Mouse (Mus musculus): Measurements from ENCODE around the gene Spata2. TPM values are rescaled to one million over a fixed set of nuclear protein-coding genes. Genes with fewer than 3 reads are reported as not detected.
A peak's percentile ranks its signal among the peaks of the same experiment; 100 is the strongest.

Spata2 gene
- polyA plus RNA-seq, 1 experiment from 2014 or later = 11.5 TPM

DNA sequence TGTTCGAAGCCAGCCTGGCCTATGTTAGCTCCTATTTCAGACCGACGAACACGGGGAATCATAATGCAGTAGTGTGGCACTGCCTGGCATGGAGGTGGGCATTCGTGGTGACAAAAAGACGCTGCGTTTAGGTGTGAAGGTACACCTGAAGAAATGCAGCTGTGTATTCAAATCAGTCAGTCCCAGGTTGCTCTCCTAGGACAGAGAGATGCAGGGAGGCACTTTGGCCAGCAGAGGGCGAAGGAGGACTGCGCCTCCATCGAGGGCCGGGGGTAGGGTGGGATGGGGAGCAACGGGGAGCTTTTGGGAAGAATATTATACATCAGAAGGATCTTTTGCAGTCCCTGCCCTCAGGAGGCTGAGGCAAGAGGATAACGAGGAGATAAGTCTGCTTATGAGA is 39.4 kb upstream of the Spata2 start:
- Histone ChIP-seq H3K4me2 (replicated peaks; ENCODE audit: low read depth) (no peak overlapping the region), H3K9ac (ENCODE audit: low read depth, low read length) (no peak overlapping the region), H3K27ac (ENCODE audit: low read depth, low read length) (no peak overlapping the region), H3K36me3 (ENCODE audit: control insufficient read depth, insufficient read depth) (no peaks in the 10 kb centered on the region), H3K4me3 (ENCODE audit: low read depth, low read length) (no peak overlapping the region), H3K4me1 (replicated peaks; ENCODE audit: control insufficient read depth, insufficient read depth, low read length) (no peaks in the 10 kb centered on the region), H3K9me3 (ENCODE audit: control insufficient read depth) (no peaks in the 10 kb centered on the region), H3K27me3 (replicated peaks; ENCODE audit: control insufficient read depth, insufficient read depth, low read length) (no peaks in the 10 kb centered on the region)
- ATAC-seq = no peak
- peak; percentile 95 for TF ChIP-seq CTCF (IDR thresholded peaks at IDR 0.05; ENCODE audit: low read depth)
- 20% methylated on average over 13 of the region's 13 CpGs for whole genome bisulfite sequencing

DNA sequence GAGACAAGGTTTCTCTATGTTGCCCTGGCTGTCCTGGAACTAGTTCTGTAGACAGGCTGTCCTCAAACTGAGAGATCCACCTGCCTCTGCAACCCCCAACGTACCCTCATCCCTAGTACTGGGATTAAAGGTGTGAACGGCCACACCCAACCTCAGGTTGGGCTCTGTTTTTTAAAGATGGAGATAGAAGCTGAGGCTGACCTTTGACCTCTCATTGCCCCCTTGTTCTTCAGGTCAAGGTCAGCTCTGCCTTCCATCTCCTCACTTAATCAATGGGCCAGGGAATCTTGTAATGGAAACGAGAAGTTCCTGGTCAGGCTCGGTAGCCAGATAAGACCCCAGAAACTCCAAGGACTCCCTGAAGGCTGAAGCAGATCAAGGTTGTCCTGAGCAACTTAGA is 37.8 kb upstream of the Spata2 start:
- 73% methylated on average over 4 of the region's 4 CpGs for WGBS
- Histone ChIP-seq H3K9me3 (ENCODE audit: control insufficient read depth) (no peaks in the 10 kb centered on the region), H3K9ac (ENCODE audit: low read depth, low read length) (no peak overlapping the region), H3K27me3 (replicated peaks; ENCODE audit: control insufficient read depth, insufficient read depth, low read length) (no peaks in the 10 kb centered on the region), H3K36me3 (ENCODE audit: control insufficient read depth, insufficient read depth) (no peaks in the 10 kb centered on the region), H3K27ac (ENCODE audit: low read depth, low read length) (no peak overlapping the region), H3K4me3 (ENCODE audit: low read depth, low read length) (no peak overlapping the region), H3K4me2 (replicated peaks; ENCODE audit: low read depth) (no peak overlapping the region), H3K4me1 (replicated peaks; ENCODE audit: control insufficient read depth, insufficient read depth, low read length) (no peaks in the 10 kb centered on the region)
- no peak for ATAC-seq
- no peak for TF ChIP-seq CTCF (IDR thresholded peaks at IDR 0.05; ENCODE audit: low read depth)

DNA sequence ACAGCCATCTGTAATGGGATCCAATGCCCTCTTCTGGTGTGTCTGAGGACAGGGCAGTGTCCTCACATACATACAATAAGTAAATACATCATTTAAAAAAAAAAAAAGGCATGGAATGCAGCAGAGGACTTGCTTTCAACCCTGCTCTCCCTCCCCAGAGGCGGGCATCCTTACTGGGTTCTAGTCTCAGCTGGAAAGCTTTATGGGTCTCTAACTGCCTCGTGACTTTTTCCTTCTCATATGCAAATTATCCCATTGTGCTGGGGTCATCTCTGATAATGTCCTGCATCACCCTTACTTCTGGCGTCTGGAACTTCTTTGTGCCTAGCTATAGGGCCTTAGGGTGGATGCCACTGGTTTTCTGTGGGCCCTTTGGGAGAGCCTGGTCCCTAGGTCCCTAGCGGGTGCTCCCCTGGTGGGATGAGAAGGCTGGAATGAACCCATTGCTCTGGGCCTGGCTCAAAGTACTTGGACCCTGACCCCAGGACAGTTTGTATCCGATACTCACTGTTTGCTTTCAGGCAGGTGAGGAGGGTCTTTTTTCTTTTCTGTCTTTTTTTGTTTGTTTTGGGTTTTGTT is 37.3 kb upstream of the Spata2 start:
- no peak overlapping the region for H3K4me2 ChIP-seq (replicated peaks; ENCODE audit: low read depth)

DNA sequence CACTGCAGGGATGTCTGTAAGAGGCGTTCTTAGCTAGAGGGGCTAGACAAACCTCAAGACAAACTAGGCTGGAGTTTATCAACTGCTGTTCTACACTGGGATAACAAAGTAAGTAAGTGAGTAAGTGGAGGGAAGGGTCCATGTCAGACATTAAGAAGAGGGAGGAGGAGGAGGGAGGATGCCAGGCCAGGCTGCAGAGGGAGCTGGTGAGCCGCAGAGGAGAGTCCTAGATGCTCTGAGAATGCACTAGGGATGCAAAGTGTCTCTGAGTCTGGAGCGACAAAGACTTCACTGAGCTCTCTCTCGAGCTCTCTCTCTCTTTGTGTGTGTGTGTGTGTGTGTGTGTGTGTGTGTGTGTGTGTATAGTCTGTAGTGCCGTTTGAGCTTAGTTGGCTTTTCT is 35.6 kb upstream of the Spata2 start:
- TF ChIP-seq CTCF (IDR thresholded peaks at IDR 0.05; ENCODE audit: low read depth) = peak; percentile 73
- no peaks in the 10 kb centered on the region for H3K4me1 ChIP-seq (replicated peaks; ENCODE audit: control insufficient read depth, insufficient read depth, low read length)

More for the DNA sequence above, 37.3 kb upstream of the Spata2 start:
- H3K4me3 ChIP-seq (ENCODE audit: low read depth, low read length) = no peak overlapping the region
- no peaks in the 10 kb centered on the region for H3K4me1 ChIP-seq (replicated peaks; ENCODE audit: control insufficient read depth, insufficient read depth, low read length)
- H3K9me3 ChIP-seq (ENCODE audit: control insufficient read depth) = no peaks in the 10 kb centered on the region
- no peaks in the 10 kb centered on the region for H3K27me3 ChIP-seq (replicated peaks; ENCODE audit: control insufficient read depth, insufficient read depth, low read length)
- no peaks in the 10 kb centered on the region for H3K36me3 ChIP-seq (ENCODE audit: control insufficient read depth, insufficient read depth)
- no peak for ATAC-seq
- 66% methylated on average over 5 of the region's 5 CpGs for WGBS
- no peak for TF ChIP-seq CTCF (IDR thresholded peaks at IDR 0.05; ENCODE audit: low read depth)
- H3K9ac ChIP-seq (ENCODE audit: low read depth, low read length) = no peak overlapping the region
- no peak overlapping the region for H3K27ac ChIP-seq (ENCODE audit: low read depth, low read length)

DNA sequence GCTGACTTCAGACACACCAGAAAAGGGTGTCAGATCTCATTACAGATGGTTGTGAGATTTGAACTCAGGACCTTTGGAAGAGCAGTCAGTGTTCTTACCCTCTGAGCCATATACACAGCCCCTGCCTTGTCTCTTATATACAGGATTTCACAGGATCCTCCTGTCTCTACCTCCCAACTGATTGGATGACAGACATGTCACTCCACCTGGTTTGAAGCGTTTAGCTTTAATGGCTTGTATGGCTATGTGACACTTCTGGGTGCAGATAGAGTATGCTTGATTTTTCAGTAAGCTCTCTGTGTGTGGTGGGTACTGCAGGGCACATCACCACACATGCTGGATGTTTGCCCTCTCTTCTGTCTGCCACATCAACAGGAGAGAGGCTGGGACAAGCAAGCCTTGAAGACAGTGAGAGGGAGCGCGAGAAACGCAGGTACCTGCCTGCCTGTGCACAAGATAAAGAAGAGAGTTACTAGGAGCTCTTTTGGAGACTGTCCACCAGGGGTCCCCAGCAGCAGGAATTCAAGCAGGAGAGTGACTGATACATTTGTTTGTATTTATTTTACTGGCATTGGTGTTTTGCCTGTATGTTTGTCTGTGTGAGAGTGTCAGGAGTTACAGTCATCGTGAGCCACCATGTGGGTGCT is 27.0 kb upstream of the Spata2 start:
- no peak; the same call in 1 of the 2 replicates for ATAC-seq
- no peak overlapping the region for H3K9ac ChIP-seq (ENCODE audit: low read depth, low read length)
- H3K9me3 ChIP-seq (ENCODE audit: control insufficient read depth) = no peaks in the 10 kb centered on the region
- WGBS = 78% methylated on average over 5 of the region's 5 CpGs
- H3K4me1 ChIP-seq (replicated peaks; ENCODE audit: control insufficient read depth, insufficient read depth, low read length) = no peaks in the 10 kb centered on the region
- peaks cover 33% of the 10 kb centered on the region for H3K36me3 ChIP-seq (ENCODE audit: control insufficient read depth, insufficient read depth)
- H3K27me3 ChIP-seq (replicated peaks; ENCODE audit: control insufficient read depth, insufficient read depth, low read length) = no peaks in the 10 kb centered on the region
- peak; percentile 62 for TF ChIP-seq CTCF (IDR thresholded peaks at IDR 0.05; ENCODE audit: low read depth)
- H3K4me2 ChIP-seq (replicated peaks; ENCODE audit: low read depth) = no peak overlapping the region
- H3K27ac ChIP-seq (ENCODE audit: low read depth, low read length) = no peak overlapping the region
- no peak overlapping the region for H3K4me3 ChIP-seq (ENCODE audit: low read depth, low read length)

More for the DNA sequence above, 35.6 kb upstream of the Spata2 start:
- Histone ChIP-seq H3K9me3 (ENCODE audit: control insufficient read depth) (no peaks in the 10 kb centered on the region), H3K27ac (ENCODE audit: low read depth, low read length) (no peak overlapping the region), H3K4me3 (ENCODE audit: low read depth, low read length) (no peak overlapping the region), H3K36me3 (ENCODE audit: control insufficient read depth, insufficient read depth) (no peaks in the 10 kb centered on the region), H3K4me2 (replicated peaks; ENCODE audit: low read depth) (no peak overlapping the region), H3K9ac (ENCODE audit: low read depth, low read length) (no peak overlapping the region), H3K27me3 (replicated peaks; ENCODE audit: control insufficient read depth, insufficient read depth, low read length) (no peaks in the 10 kb centered on the region)
- no peak for ATAC-seq
- 14% methylated on average over 5 of the region's 5 CpGs for WGBS

DNA sequence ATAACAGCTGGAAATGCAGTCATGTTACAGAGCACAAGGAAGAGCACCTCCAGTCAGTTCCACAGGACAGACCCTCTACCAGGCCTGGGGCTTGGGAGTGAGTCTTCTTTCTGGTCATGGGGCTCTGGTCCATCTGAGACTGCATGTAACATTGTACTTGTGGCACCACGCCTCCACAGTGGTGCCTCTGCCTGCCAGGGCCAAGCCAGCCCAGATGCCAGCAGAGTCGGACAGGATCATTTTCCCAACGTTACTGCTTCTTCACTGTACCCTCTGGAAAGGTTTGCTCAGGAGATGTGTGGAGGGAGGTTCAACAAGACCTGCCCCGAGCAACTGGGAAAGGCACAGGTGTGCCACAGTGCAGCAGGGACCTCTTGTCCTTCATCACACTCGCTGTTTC is 23.0 kb upstream of the Spata2 start:
- 88% methylated on average over 5 of the region's 5 CpGs for WGBS
- no peak for ATAC-seq

More for the DNA sequence above, 23.0 kb upstream of the Spata2 start:
- H3K36me3 ChIP-seq (ENCODE audit: control insufficient read depth, insufficient read depth) = peaks cover 72% of the 10 kb centered on the region
- H3K4me3 ChIP-seq (ENCODE audit: low read depth, low read length) = no peak overlapping the region
- H3K4me1 ChIP-seq (replicated peaks; ENCODE audit: control insufficient read depth, insufficient read depth, low read length) = no peaks in the 10 kb centered on the region
- no peaks in the 10 kb centered on the region for H3K9me3 ChIP-seq (ENCODE audit: control insufficient read depth)
- H3K27ac ChIP-seq (ENCODE audit: low read depth, low read length) = no peak overlapping the region
- no peaks in the 10 kb centered on the region for H3K27me3 ChIP-seq (replicated peaks; ENCODE audit: control insufficient read depth, insufficient read depth, low read length)
- TF ChIP-seq CTCF (IDR thresholded peaks at IDR 0.05; ENCODE audit: low read depth) = no peak
- no peak overlapping the region for H3K4me2 ChIP-seq (replicated peaks; ENCODE audit: low read depth)
- H3K9ac ChIP-seq (ENCODE audit: low read depth, low read length) = no peak overlapping the region

Measured in intestine, postnatal 0 days (tissue).